Mouse (Mus musculus): ENCODE data around the gene Tek.

Gene Tek

GRCm38 (mm10) chr4:94810616-94811015 lies 71.5 kb downstream of the Tek start:
- peak; percentile 83 for DNase-seq (ENCODE audit: low read depth, low spot score)

GRCm38 (mm10) chr4:94826891-94827290 lies 87.8 kb downstream of the Tek start:
- DNase-seq (ENCODE audit: low read depth, low spot score), result no peak

- DNase-seq (ENCODE audit: low read depth, low spot score), result peak; percentile 46
These were observed 88.3 kb downstream of the Tek start for GRCm38 (mm10) chr4:94827429-94827828.

GRCm38 (mm10) chr4:94829924-94830386 lies 90.9 kb downstream of the Tek start:
- DNase-seq (ENCODE audit: low read depth, low spot score), result no peak

- no peak for DNase-seq (ENCODE audit: low read depth, low spot score)
These were observed 98.0 kb downstream of the Tek start for GRCm38 (mm10) chr4:94837061-94837460.

- no peak for DNase-seq (ENCODE audit: low read depth, low spot score)
These were observed 114.2 kb downstream of the Tek start for GRCm38 (mm10) chr4:94853301-94853700.

- no peak for DNase-seq (ENCODE audit: low read depth, low spot score)
These were observed 115.2 kb downstream of the Tek start for GRCm38 (mm10) chr4:94854270-94854669.

GRCm38 (mm10) chr4:94855201-94855600 lies 116.1 kb downstream of the Tek start:
- no peak for DNase-seq (ENCODE audit: low read depth, low spot score)

- peak; percentile 82 for DNase-seq (ENCODE audit: low read depth, low spot score)
These were observed 161.7 kb downstream of the Tek start for GRCm38 (mm10) chr4:94900744-94901143.

GRCm38 (mm10) chr4:94901780-94902179 lies 162.7 kb downstream of the Tek start:
- DNase-seq (ENCODE audit: low read depth, low spot score), result no peak
